Mouse (Mus musculus) forebrain, embryonic 14.5 days (tissue): ENCODE data around the gene Dusp5. TPM values are rescaled to one million over a fixed set of nuclear protein-coding genes. Genes with fewer than 3 reads are reported as not detected.
A peak's percentile ranks its signal among the peaks of the same experiment; 100 is the strongest.
"Not testable (repeated sequence)": the region's sequence is repeated elsewhere in the genome, so short reads cannot be mapped to it uniquely, and the experiment has no call there.

Experiments used
- ATAC-seq: fragments of 200-750 bp; cut with Nextera tagmentation; 2 replicates; pipeline ENCODE4 v1.8.0; 2017; ENCODE audit warnings: mild to moderate bottlenecking, moderate library complexity
- DNase-seq: peaks from one replicate; pipeline ENCODE4 v3.0.0-alpha.2; 2015; ENCODE audit warnings: low spot score
- H3K27ac ChIP-seq: fragments of 300-500 bp; sonication (generic); 2 replicates; pipeline ENCODE4 v1.5.1; 2014; ENCODE audit warnings: low read depth, mild to moderate bottlenecking, control low read depth, low read length, moderate library complexity
- H3K27me3 ChIP-seq: fragments of 300-500 bp; sonication (generic); replicated peaks from 2 replicates; pipeline ENCODE4 v1.6.1; 2014; ENCODE audit warnings: low read length, control low read depth, mixed read lengths; ENCODE audit not compliant: control insufficient read depth, insufficient read depth
- H3K36me3 ChIP-seq: fragments of 300-500 bp; sonication (generic); 2 replicates; pipeline ENCODE4 v1.6.1; 2014; ENCODE audit warnings: low read length, control low read depth; ENCODE audit not compliant: control insufficient read depth, insufficient read depth
- H3K4me1 ChIP-seq: fragments of 300-500 bp; sonication (generic); 2 replicates; pipeline ENCODE4 v1.6.1; 2014; ENCODE audit warnings: antibody characterized with exemption, low read length, control low read depth; ENCODE audit not compliant: control insufficient read depth, insufficient read depth
- H3K4me2 ChIP-seq: fragments of 300-500 bp; sonication (generic); 2 replicates; pipeline ENCODE4 v1.6.1; 2014; ENCODE audit warnings: mild to moderate bottlenecking, control low read depth, low read length
- H3K4me3 ChIP-seq: fragments of 300-500 bp; sonication (generic); 2 replicates; pipeline ENCODE4 v1.5.1; 2014; ENCODE audit warnings: low read depth, low read length, control low read depth
- H3K9ac ChIP-seq: fragments of 300-500 bp; sonication (generic); 2 replicates; pipeline ENCODE4 v1.6.1; 2014; ENCODE audit warnings: mild to moderate bottlenecking, low read length, control low read depth, moderate library complexity
- H3K9me3 ChIP-seq: fragments of 300-500 bp; sonication (generic); replicated peaks from 2 replicates; pipeline ENCODE4 v1.6.1; 2016; ENCODE audit warnings: low read length, control low read depth, mixed read lengths; ENCODE audit not compliant: control insufficient read depth
- WGBS: fragments of 180-500 bp; shearing (Covaris S2); extraction: QIAGEN DNeasy Blood & Tissue Kit; methylation state at CpG from one replicate; pipeline ENCODE4 v1.1.7; 2014; 5-methylcytosine and 5-hydroxymethylcytosine counted together
- polyA plus RNA-seq: library from polyadenylated mRNA; unstranded; fragments of >200 nt; fragmentation: Nextera tagmentation; extraction: Ambion mirVana; gene quantifications from 2 replicates; pipeline ENCODE4 v1.2.1, GENCODE M21; 2014

Gene Dusp5
- polyA plus RNA-seq, 1 experiment from 2014 or later: 2.1 TPM

GRCm38 (mm10) chr19:53492528-53492927 lies 36.4 kb upstream of the Dusp5 start:
- no peak overlapping the region for H3K4me3 ChIP-seq
- H3K4me1 ChIP-seq: no peaks in the 10 kb centered on the region
- no peak overlapping the region for H3K4me2 ChIP-seq
- WGBS: 84% methylated on average over 4 of the region's 4 CpGs
- DNase-seq (no peak), ATAC-seq (no peak)
- no peak overlapping the region for H3K9ac ChIP-seq
- H3K27me3 ChIP-seq: no peaks in the 10 kb centered on the region
- H3K9me3 ChIP-seq: no peaks in the 10 kb centered on the region
- H3K36me3 ChIP-seq: no peaks in the 10 kb centered on the region
- H3K27ac ChIP-seq: no peak overlapping the region

GRCm38 (mm10) chr19:53493866-53494265 lies 35.0 kb upstream of the Dusp5 start:
- Histone ChIP-seq H3K9me3 (no peaks in the 10 kb centered on the region), H3K4me3 (no peak overlapping the region), H3K4me1 (no peaks in the 10 kb centered on the region), H3K27me3 (no peaks in the 10 kb centered on the region), H3K4me2 (no peak overlapping the region), H3K27ac (no peak overlapping the region), H3K9ac (no peak overlapping the region), H3K36me3 (no peaks in the 10 kb centered on the region)
- ATAC-seq (no peak), DNase-seq (no peak)
- WGBS: 68% methylated on average over 5 of the region's 5 CpGs

GRCm38 (mm10) chr19:53497910-53498309 lies 31.0 kb upstream of the Dusp5 start:
- Histone ChIP-seq H3K9ac (no peak overlapping the region), H3K4me1 (no peaks in the 10 kb centered on the region), H3K4me2 (no peak overlapping the region), H3K27ac (no peak overlapping the region), H3K9me3 (no peaks in the 10 kb centered on the region), H3K36me3 (no peaks in the 10 kb centered on the region), H3K4me3 (no peak overlapping the region), H3K27me3 (no peaks in the 10 kb centered on the region)
- ATAC-seq: no peak
- DNase-seq: no peak
- 70% methylated on average over 3 of the region's 3 CpGs for WGBS

GRCm38 (mm10) chr19:53499049-53499448 lies 29.9 kb upstream of the Dusp5 start:
- Histone ChIP-seq H3K9me3 (no peaks in the 10 kb centered on the region), H3K27ac (no peak overlapping the region), H3K4me2 (no peak overlapping the region), H3K4me1 (no peaks in the 10 kb centered on the region), H3K27me3 (no peaks in the 10 kb centered on the region), H3K9ac (no peak overlapping the region), H3K36me3 (no peaks in the 10 kb centered on the region), H3K4me3 (no peak overlapping the region)
- no peak for DNase-seq
- ATAC-seq: no peak
- 82% methylated on average over 8 of the region's 8 CpGs for WGBS

- DNase-seq (no peak), ATAC-seq (no peak)
- Histone ChIP-seq H3K4me3 (no peak overlapping the region), H3K9me3 (no peaks in the 10 kb centered on the region), H3K4me2 (no peak overlapping the region), H3K36me3 (no peaks in the 10 kb centered on the region), H3K4me1 (no peaks in the 10 kb centered on the region), H3K9ac (no peak overlapping the region), H3K27ac (no peak overlapping the region), H3K27me3 (no peaks in the 10 kb centered on the region)
- 90% methylated on average over 4 of the region's 4 CpGs for WGBS
These were observed 29.4 kb upstream of the Dusp5 start for GRCm38 (mm10) chr19:53499451-53499940.

- Histone ChIP-seq H3K4me3 (no peak overlapping the region), H3K27me3 (no peaks in the 10 kb centered on the region), H3K9me3 (no peaks in the 10 kb centered on the region), H3K36me3 (no peaks in the 10 kb centered on the region), H3K4me1 (no peaks in the 10 kb centered on the region), H3K27ac (no peak overlapping the region), H3K4me2 (no peak overlapping the region), H3K9ac (no peak overlapping the region)
- WGBS: 81% methylated on average over 25 of the region's 25 CpGs
- DNase-seq (peak; percentile 4), ATAC-seq (no peak)
These were observed 28.5 kb upstream of the Dusp5 start for GRCm38 (mm10) chr19:53500298-53501006.

GRCm38 (mm10) chr19:53501239-53501638 lies 27.7 kb upstream of the Dusp5 start:
- not testable (repeated sequence) for H3K27ac ChIP-seq, H3K9me3 ChIP-seq, H3K27me3 ChIP-seq, ATAC-seq, H3K9ac ChIP-seq, H3K4me2 ChIP-seq, H3K4me1 ChIP-seq, DNase-seq, H3K4me3 ChIP-seq, H3K36me3 ChIP-seq
- WGBS: 91% methylated on average over 7 of the region's 7 CpGs

GRCm38 (mm10) chr19:53501765-53502164 lies 27.1 kb upstream of the Dusp5 start:
- 94% methylated on average over 2 of the region's 2 CpGs for WGBS
- H3K4me1 ChIP-seq: no peaks in the 10 kb centered on the region
- H3K27me3 ChIP-seq: no peaks in the 10 kb centered on the region
- H3K4me3 ChIP-seq: no peak overlapping the region
- no peaks in the 10 kb centered on the region for H3K9me3 ChIP-seq
- H3K27ac ChIP-seq: no peak overlapping the region
- DNase-seq (no peak), ATAC-seq (no peak)
- H3K4me2 ChIP-seq: no peak overlapping the region
- no peaks in the 10 kb centered on the region for H3K36me3 ChIP-seq
- no peak overlapping the region for H3K9ac ChIP-seq

- no peak for ATAC-seq
These were observed 26.0 kb upstream of the Dusp5 start for GRCm38 (mm10) chr19:53502891-53503371.

More at GRCm38 (mm10) chr19:53502891-53503371, 26.0 kb upstream of the Dusp5 start:
- Histone ChIP-seq H3K36me3 (no peaks in the 10 kb centered on the region), H3K9ac (no peak overlapping the region), H3K4me2 (no peak overlapping the region), H3K9me3 (no peaks in the 10 kb centered on the region), H3K27me3 (no peaks in the 10 kb centered on the region), H3K27ac (no peak overlapping the region), H3K4me1 (no peaks in the 10 kb centered on the region), H3K4me3 (no peak overlapping the region)
- no peak for DNase-seq
- 60% methylated on average over 9 of the region's 9 CpGs for WGBS
